Mouse (Mus musculus): ENCODE measurements at regions not wholly inside any gene's neighbourhood (a gene's known extent, or its start where the extent isn't known, plus 50 kb on each side); places are given as distances from the start of the nearest gene placed in this dataset.

DNA sequence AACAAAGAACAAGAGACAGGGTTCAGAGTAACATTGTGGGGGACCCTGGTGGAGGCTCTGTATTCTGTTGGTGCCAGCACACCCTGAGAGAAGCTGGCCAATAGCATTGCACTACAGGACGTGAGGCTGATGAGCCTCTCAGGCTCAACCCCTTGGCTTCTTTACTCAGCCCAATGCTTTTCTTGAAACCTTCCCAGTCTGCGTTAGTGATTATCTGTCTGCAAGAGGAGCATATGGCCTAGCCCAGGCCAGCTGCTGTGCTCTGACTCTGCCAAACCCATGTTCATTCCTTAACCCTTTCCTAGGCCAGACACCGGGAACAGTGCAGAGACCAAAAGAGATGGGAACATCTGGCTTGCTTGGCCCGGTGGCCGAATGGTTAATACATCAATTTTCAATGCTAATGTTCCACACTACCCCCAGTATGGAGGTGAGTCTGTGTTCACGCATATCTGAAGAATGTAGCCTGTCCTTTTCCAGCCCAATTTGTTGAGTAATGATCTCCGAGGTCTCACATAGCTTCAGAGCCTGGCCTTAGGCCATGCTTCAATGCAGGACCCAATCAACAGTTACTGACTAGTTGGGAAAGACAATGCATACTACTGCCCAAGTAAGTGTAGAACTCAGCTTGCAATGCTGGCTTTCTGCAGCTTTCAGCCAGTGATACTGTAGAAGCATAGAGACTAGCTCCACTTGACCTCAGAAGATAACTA lies 192.5 kb downstream of the Etnk1 start:
- TF ChIP-seq ZC3H11A (IDR thresholded peaks at IDR 0.05; ENCODE audit: low read depth, low read length) (no peak), RCOR1 (conservative IDR thresholded peaks at IDR 0.05; ENCODE audit: low read depth, low read length) (no peak), POLR2A (IDR thresholded peaks at IDR 0.05; ENCODE audit: low read depth, low read length) (no peak), MEF2A (IDR thresholded peaks at IDR 0.05; ENCODE audit: borderline replicate concordance, low read depth, low read length) (no peak), CTCF (conservative IDR thresholded peaks at IDR 0.05 in 1 of 2, IDR thresholded peaks at IDR 0.05 in 1 of 2; ENCODE audit: low read depth in 2 of 2, low read length in 2 of 2) (no peak), BHLHE40 (IDR thresholded peaks at IDR 0.05; ENCODE audit: low read depth, low read length) (no peak), EP300 (IDR thresholded peaks at IDR 0.05; ENCODE audit: low read length) (no peak), USF2 (conservative IDR thresholded peaks at IDR 0.05; ENCODE audit: low read depth, low read length) (no peak), SIN3A (IDR thresholded peaks at IDR 0.05; ENCODE audit: low read length) (no peak), MAZ (IDR thresholded peaks at IDR 0.05; ENCODE audit: low read depth, low read length) (no peak), JUN (IDR thresholded peaks at IDR 0.05; ENCODE audit: insufficient read depth, low read depth, low read length) (no peak), ETS1 (conservative IDR thresholded peaks at IDR 0.05; ENCODE audit: low read depth, low read length) (no peak), ELF1 (IDR thresholded peaks at IDR 0.05; ENCODE audit: low read depth, low read length) (no peak)

Data from CH12.LX (cell line).